Mouse (Mus musculus): ENCODE measurements around the gene Rab25. TPM values are rescaled to one million over a fixed set of nuclear protein-coding genes. Genes with fewer than 3 reads are reported as not detected.

The Rab25 gene
- polyA plus RNA-seq, 1 experiment from 2014 or later = 0.29 TPM

- Histone ChIP-seq H3K27ac (replicated peaks) (peak overlapping the region; percentile 97), H3K4me3 (replicated peaks) (peak overlapping the region; percentile 89), H3K4me1 (peaks cover 68% of the 10 kb centered on the region), H3K36me3 (no peaks in the 10 kb centered on the region), H3K9ac (replicated peaks) (peak overlapping the region; percentile 99), H3K9me3 (replicated peaks) (no peaks in the 10 kb centered on the region), H3K27me3 (replicated peaks) (no peaks in the 10 kb centered on the region), H3K4me2 (peak overlapping the region; percentile 89)
- no peak for ATAC-seq (ENCODE audit: low FRiP score)
- 7% methylated on average over 11 of the region's 11 CpGs for WGBS
Measured at GRCm38 (mm10) chr3:88530082-88530864, 17.8 kb downstream of the Rab25 start.

GRCm38 (mm10) chr3:88529204-88530000, 18.7 kb downstream of the Rab25 start:
- Histone ChIP-seq H3K9me3 (replicated peaks) (no peaks in the 10 kb centered on the region), H3K36me3 (0 out of 2 replicates have a peak, but pooled peaks cover 2% of the 10 kb centered on the region), H3K4me1 (peaks cover 59% of the 10 kb centered on the region), H3K9ac (replicated peaks) (peak overlapping the region; percentile 99), H3K27ac (replicated peaks) (peak overlapping the region; percentile 39), H3K4me3 (replicated peaks) (peak overlapping the region; percentile 89), H3K27me3 (replicated peaks) (no peaks in the 10 kb centered on the region), H3K4me2 (peak overlapping the region; percentile 89)
- 14% methylated on average over 7 of the region's 7 CpGs for WGBS
- no peak for ATAC-seq (ENCODE audit: low FRiP score)

GRCm38 (mm10) chr3:88528646-88529045, 19.5 kb downstream of the Rab25 start:
- Histone ChIP-seq H3K27ac (replicated peaks) (no peak overlapping the region), H3K4me3 (replicated peaks) (no peak overlapping the region), H3K4me2 (no peak overlapping the region), H3K9me3 (replicated peaks) (no peaks in the 10 kb centered on the region), H3K4me1 (peaks cover 51% of the 10 kb centered on the region), H3K27me3 (replicated peaks) (no peaks in the 10 kb centered on the region), H3K36me3 (0 out of 2 replicates have a peak, but pooled peaks cover 8% of the 10 kb centered on the region), H3K9ac (replicated peaks) (no peak overlapping the region)
- 85% methylated on average over 11 of the region's 11 CpGs for WGBS
- no peak for ATAC-seq (ENCODE audit: low FRiP score)

DNA sequence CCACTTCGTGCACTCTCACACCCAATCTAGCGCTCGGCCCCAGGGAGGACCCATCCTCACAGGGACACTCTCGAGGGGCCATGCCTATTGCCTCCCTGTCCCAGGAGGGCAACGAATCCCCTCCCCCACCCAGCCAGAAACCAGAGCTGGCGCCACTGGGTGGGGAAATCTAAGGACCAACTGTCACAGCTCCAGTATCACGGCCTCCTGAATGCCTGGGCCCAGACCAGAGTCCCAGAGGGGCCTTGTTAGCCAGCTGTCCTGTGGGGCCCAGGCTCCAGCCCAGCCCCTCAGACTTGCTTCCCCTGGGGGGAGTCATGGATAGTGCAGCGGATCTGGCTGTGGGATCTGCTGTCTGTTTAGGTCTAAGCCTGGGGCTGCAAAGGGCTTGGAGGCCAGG, 20.5 kb downstream of the Rab25 start:
- 15% methylated on average over 8 of the region's 8 CpGs for WGBS
- Histone ChIP-seq H3K27ac (replicated peaks) (0 out of 2 replicates have a peak overlapping the region, but pooled peaks have one; percentile 0), H3K4me2 (peak overlapping the region; percentile 28), H3K9me3 (replicated peaks) (no peaks in the 10 kb centered on the region), H3K4me3 (replicated peaks) (no peak overlapping the region), H3K27me3 (replicated peaks) (no peaks in the 10 kb centered on the region), H3K36me3 (0 out of 2 replicates have a peak, but pooled peaks cover 8% of the 10 kb centered on the region), H3K4me1 (peaks cover 50% of the 10 kb centered on the region), H3K9ac (replicated peaks) (peak overlapping the region; percentile 18; the same call in 1 of the 2 replicates)
- ATAC-seq (ENCODE audit: low FRiP score) = no peak

- Histone ChIP-seq H3K4me3 (replicated peaks) (no peak overlapping the region), H3K27ac (replicated peaks) (peak overlapping the region; percentile 9; the same call in 1 of the 2 replicates), H3K9me3 (replicated peaks) (no peaks in the 10 kb centered on the region), H3K4me1 (peaks cover 50% of the 10 kb centered on the region), H3K9ac (replicated peaks) (peak overlapping the region; percentile 20; the same call in 1 of the 2 replicates), H3K4me2 (peak overlapping the region; percentile 42), H3K27me3 (replicated peaks) (no peaks in the 10 kb centered on the region), H3K36me3 (0 out of 2 replicates have a peak, but pooled peaks cover 8% of the 10 kb centered on the region)
- ATAC-seq (ENCODE audit: low FRiP score) = peak; percentile 65
- WGBS = 34% methylated on average over 17 of the region's 17 CpGs
Measured at GRCm38 (mm10) chr3:88526157-88527131, 21.7 kb downstream of the Rab25 start.

- H3K4me2 ChIP-seq = no peak overlapping the region
- no peak overlapping the region for H3K9ac ChIP-seq (replicated peaks)
- 90% methylated on average over 5 of the region's 5 CpGs for whole genome bisulfite sequencing
- no peaks in the 10 kb centered on the region for H3K9me3 ChIP-seq (replicated peaks)
- H3K27ac ChIP-seq (replicated peaks) = no peak overlapping the region
- H3K27me3 ChIP-seq (replicated peaks) = no peaks in the 10 kb centered on the region
- H3K4me3 ChIP-seq (replicated peaks) = no peak overlapping the region
- no peak for ATAC-seq (ENCODE audit: low FRiP score)
- peaks cover 43% of the 10 kb centered on the region for H3K4me1 ChIP-seq
- H3K36me3 ChIP-seq = 0 out of 2 replicates have a peak, but pooled peaks cover 8% of the 10 kb centered on the region
Measured at GRCm38 (mm10) chr3:88525021-88525420, 23.1 kb downstream of the Rab25 start.

DNA sequence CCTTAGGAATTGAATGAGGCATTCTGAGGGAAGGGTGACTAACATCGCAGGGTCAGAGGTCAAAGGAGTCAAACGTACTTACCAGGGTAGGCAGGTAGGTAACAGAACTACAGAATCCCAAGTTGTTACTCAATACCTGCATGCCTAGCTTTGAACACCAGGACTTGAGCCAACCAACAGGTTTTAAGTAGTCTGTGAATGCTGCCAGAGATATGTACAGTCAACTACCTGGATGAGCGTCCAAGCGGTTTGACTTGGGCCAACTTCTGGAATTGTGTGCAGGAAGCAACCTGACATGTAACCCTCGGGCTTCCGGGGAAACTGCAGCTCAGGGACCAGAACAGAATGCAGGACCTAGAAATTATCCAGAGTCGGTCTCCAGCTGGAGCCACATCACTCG, 25.1 kb downstream of the Rab25 start:
- H3K4me1 ChIP-seq = peaks cover 25% of the 10 kb centered on the region
- no peaks in the 10 kb centered on the region for H3K27me3 ChIP-seq (replicated peaks)
- H3K27ac ChIP-seq (replicated peaks) = no peak overlapping the region
- no peak for ATAC-seq (ENCODE audit: low FRiP score)
- no peak overlapping the region for H3K4me2 ChIP-seq
- H3K9me3 ChIP-seq (replicated peaks) = no peaks in the 10 kb centered on the region
- WGBS = 89% methylated on average over 8 of the region's 8 CpGs
- 0 out of 2 replicates have a peak, but pooled peaks cover 8% of the 10 kb centered on the region for H3K36me3 ChIP-seq
- no peak overlapping the region; the same call in 1 of the 2 replicates for H3K9ac ChIP-seq (replicated peaks)
- no peak overlapping the region for H3K4me3 ChIP-seq (replicated peaks)

DNA sequence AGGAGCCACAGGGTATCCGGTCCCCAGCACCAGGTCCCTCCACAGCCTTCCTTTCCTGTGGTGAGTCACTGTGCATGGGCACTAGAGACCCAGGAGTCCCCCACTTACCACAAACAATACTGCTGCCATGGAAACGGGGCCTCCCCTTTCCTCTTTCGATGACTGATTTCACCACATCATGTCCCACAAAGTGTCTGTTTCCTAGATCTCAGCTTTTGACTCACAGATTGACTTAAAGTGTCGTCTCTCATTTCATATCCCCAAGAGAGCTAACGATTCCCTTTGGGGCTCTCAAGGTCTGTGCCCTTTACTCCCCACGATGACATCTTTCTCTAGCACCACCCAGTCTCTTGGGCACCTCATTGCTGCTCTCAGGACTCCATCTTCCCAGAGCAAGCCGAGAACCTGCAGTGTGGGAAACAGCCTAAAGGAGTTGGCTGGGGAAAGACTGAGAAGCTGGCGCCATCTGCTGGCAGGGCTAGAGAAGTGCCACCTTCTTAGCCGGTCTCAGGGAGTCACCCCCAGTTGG, 26.2 kb downstream of the Rab25 start:
- Histone ChIP-seq H3K4me1 (peaks cover 13% of the 10 kb centered on the region), H3K4me3 (replicated peaks) (no peak overlapping the region), H3K27ac (replicated peaks) (no peak overlapping the region), H3K4me2 (no peak overlapping the region), H3K27me3 (replicated peaks) (no peaks in the 10 kb centered on the region), H3K36me3 (0 out of 2 replicates have a peak, but pooled peaks cover 8% of the 10 kb centered on the region), H3K9me3 (replicated peaks) (no peaks in the 10 kb centered on the region), H3K9ac (replicated peaks) (no peak overlapping the region)
- no peak for ATAC-seq (ENCODE audit: low FRiP score)
- 28% methylated on average over 9 of the region's 9 CpGs for WGBS

GRCm38 (mm10) chr3:88521156-88521555, 26.9 kb downstream of the Rab25 start:
- Histone ChIP-seq H3K4me1 (peaks cover 6% of the 10 kb centered on the region), H3K9ac (replicated peaks) (no peak overlapping the region), H3K27me3 (replicated peaks) (no peaks in the 10 kb centered on the region), H3K4me2 (no peak overlapping the region), H3K9me3 (replicated peaks) (no peaks in the 10 kb centered on the region), H3K27ac (replicated peaks) (no peak overlapping the region), H3K4me3 (replicated peaks) (no peak overlapping the region), H3K36me3 (0 out of 2 replicates have a peak, but pooled peaks cover 8% of the 10 kb centered on the region)
- ATAC-seq (ENCODE audit: low FRiP score) = no peak
- 89% methylated on average over 6 of the region's 6 CpGs for WGBS

DNA sequence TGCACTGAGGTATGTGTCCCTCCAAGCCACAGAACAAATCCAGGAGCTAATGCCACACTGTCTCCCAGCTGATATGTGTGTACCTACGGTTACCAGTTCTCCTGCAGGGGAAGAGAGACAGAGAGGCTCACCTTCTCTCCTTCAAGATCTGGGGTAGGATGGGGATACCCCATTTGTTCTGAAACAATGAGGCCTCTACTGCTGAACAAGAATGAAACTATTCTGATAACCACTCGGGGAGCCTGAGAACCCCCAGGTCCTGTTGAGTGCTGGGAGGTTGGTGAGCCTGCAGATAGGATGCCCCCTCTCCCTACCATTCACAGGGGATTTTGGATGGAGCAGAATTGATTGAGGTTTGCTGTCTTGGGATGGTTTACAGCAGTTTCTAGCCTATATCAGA, 28.0 kb downstream of the Rab25 start:
- Histone ChIP-seq H3K9me3 (replicated peaks) (no peaks in the 10 kb centered on the region), H3K36me3 (0 out of 2 replicates have a peak, but pooled peaks cover 8% of the 10 kb centered on the region), H3K27ac (replicated peaks) (no peak overlapping the region), H3K4me2 (no peak overlapping the region), H3K27me3 (replicated peaks) (no peaks in the 10 kb centered on the region), H3K4me1 (no peaks in the 10 kb centered on the region; the same call in 1 of the 2 replicates), H3K4me3 (replicated peaks) (no peak overlapping the region), H3K9ac (replicated peaks) (no peak overlapping the region)
- ATAC-seq (ENCODE audit: low FRiP score) = no peak
- 88% methylated on average over 2 of the region's 2 CpGs for WGBS

Measured in neural tube, embryonic 15.5 days (tissue).